Mouse (Mus musculus) CH12.LX (cell line): ENCODE data around the gene Cmtm6. TPM values are rescaled to one million over a fixed set of nuclear protein-coding genes. Genes with fewer than 3 reads are reported as not detected.

Source experiments
- DNase-seq: peaks from one replicate; pipeline ENCODE4 v3.0.0-alpha.2; 2013; ENCODE audit errors: extremely low read depth
- H3K27ac ChIP-seq: 2 replicates; pipeline ENCODE4 v1.5.1; 2012; ENCODE audit warnings: low read depth, mild to moderate bottlenecking, control low read depth, moderate library complexity; ENCODE audit not compliant: insufficient read depth
- H3K27me3 ChIP-seq: replicated peaks from 2 replicates; pipeline ENCODE3; 2012; ENCODE audit warnings: inconsistent platforms
- H3K36me3 ChIP-seq, 2 experiments: replicated peaks in 1 of 2; 2 replicates each; pipeline versions ENCODE3 to v1.6.1; 2012; ENCODE audit warnings: inconsistent platforms in 1 of 2, low read length in 1 of 2, mild to moderate bottlenecking in 1 of 2, mixed read lengths in 1 of 2, moderate library complexity in 1 of 2; ENCODE audit not compliant: control insufficient read depth in 1 of 2, insufficient read depth in 1 of 2
- H3K4me1 ChIP-seq, 2 experiments: 2 replicates each; pipeline ENCODE4 v1.6.1; 2012; ENCODE audit warnings: inconsistent platforms in 1 of 2, moderate library complexity in 1 of 2; ENCODE audit not compliant: insufficient read depth in 2 of 2, control insufficient read depth in 1 of 2
- H3K4me2 ChIP-seq: 2 replicates; pipeline ENCODE4 v1.6.1; 2012; ENCODE audit warnings: low read depth, mild to moderate bottlenecking, control low read depth; ENCODE audit not compliant: poor library complexity, insufficient read depth, severe bottlenecking
- H3K4me3 ChIP-seq, 3 experiments: fragments of 150-350 bp in 1 of 3; sonication (generic) in 1 of 3; replicated peaks in 1 of 3; 2 replicates each; pipeline versions ENCODE3 to v1.5.1; 2011 to 2012; ENCODE audit warnings: low read depth in 2 of 3, low read length in 2 of 3, mild to moderate bottlenecking in 2 of 3, moderate library complexity in 2 of 3, control low read depth in 1 of 3, improper control_type of control experiment in 1 of 3, inconsistent platforms in 1 of 3, mixed read lengths in 1 of 3; ENCODE audit not compliant: poor library complexity in 1 of 3
- H3K79me2 ChIP-seq: replicated peaks from 2 replicates; pipeline ENCODE4 v1.6.1; 2012; ENCODE audit warnings: mild to moderate bottlenecking, moderate library complexity; ENCODE audit not compliant: control insufficient read depth, poor library complexity, insufficient read depth, severe bottlenecking; ENCODE audit errors: extremely low read depth
- H3K9ac ChIP-seq: 2 replicates; pipeline ENCODE4 v1.6.1; 2012; ENCODE audit warnings: low read depth, mild to moderate bottlenecking, control low read depth, moderate library complexity; ENCODE audit not compliant: insufficient read depth
- H3K9me3 ChIP-seq: replicated peaks from 2 replicates; pipeline ENCODE3; 2012; ENCODE audit warnings: low read length, inconsistent platforms, mixed read lengths
- BHLHE40 ChIP-seq: IDR thresholded peaks from 2 replicates; pipeline ENCODE4 v1.6.1; 2011; ENCODE audit warnings: mild to moderate bottlenecking, low read depth, low read length, improper control_type of control experiment
- CHD1 ChIP-seq: IDR thresholded peaks from 2 replicates; pipeline ENCODE4 v1.6.1; 2012; ENCODE audit warnings: low read depth, low read length, improper control_type of control experiment, inconsistent platforms
- CHD2 ChIP-seq: IDR thresholded peaks from 2 replicates; pipeline ENCODE4 v1.6.1; 2011; ENCODE audit warnings: low read length, improper control_type of control experiment
- CTCF ChIP-seq, 2 experiments: IDR thresholded peaks in 1 of 2; conservative IDR thresholded peaks in 1 of 2; 2 replicates each; pipeline ENCODE4 v1.5.1; 2011 to 2012; ENCODE audit warnings: low read depth in 2 of 2, low read length in 2 of 2, improper control_type of control experiment in 1 of 2, inconsistent platforms in 1 of 2, mild to moderate bottlenecking in 1 of 2, moderate library complexity in 1 of 2
- E2F4 ChIP-seq: IDR thresholded peaks from 2 replicates; pipeline ENCODE4 v1.6.1; 2011; ENCODE audit warnings: low read depth, low read length, improper control_type of control experiment; ENCODE audit not compliant: insufficient replicate concordance
- ELF1 ChIP-seq: IDR thresholded peaks from 2 replicates; pipeline ENCODE4 v1.6.1; 2014; ENCODE audit warnings: low read depth, mild to moderate bottlenecking, inconsistent platforms, low read length, improper control_type of control experiment
- EP300 ChIP-seq: IDR thresholded peaks from 2 replicates; pipeline ENCODE4 v1.6.1; 2011; ENCODE audit warnings: low read length, improper control_type of control experiment
- ETS1 ChIP-seq: conservative IDR thresholded peaks from 2 replicates; pipeline ENCODE4 v1.6.1; 2012; ENCODE audit warnings: low read depth, mild to moderate bottlenecking, inconsistent platforms, low read length, improper control_type of control experiment, moderate library complexity
- GABPA ChIP-seq: IDR thresholded peaks from 2 replicates; pipeline ENCODE4 v1.6.1; 2012; ENCODE audit warnings: low read depth, low read length, improper control_type of control experiment, inconsistent platforms; ENCODE audit not compliant: insufficient replicate concordance
- HCFC1 ChIP-seq: IDR thresholded peaks from 2 replicates; pipeline ENCODE4 v1.6.1; 2012; ENCODE audit warnings: low read depth, mild to moderate bottlenecking, inconsistent platforms, low read length, improper control_type of control experiment
- IRF4 ChIP-seq: IDR thresholded peaks from 2 replicates; pipeline ENCODE4 v1.6.1; 2014; ENCODE audit warnings: low read depth, mild to moderate bottlenecking, inconsistent platforms, low read length, improper control_type of control experiment
- JUN ChIP-seq: IDR thresholded peaks from 2 replicates; pipeline ENCODE4 v1.6.1; 2011; ENCODE audit warnings: low read depth, mild to moderate bottlenecking, low read length, improper control_type of control experiment, moderate library complexity; ENCODE audit not compliant: insufficient read depth
- KAT2A ChIP-seq: IDR thresholded peaks from 2 replicates; pipeline ENCODE4 v1.6.1; 2012; ENCODE audit warnings: low read length, improper control_type of control experiment, inconsistent platforms; ENCODE audit not compliant: insufficient replicate concordance
- MAFK ChIP-seq: IDR thresholded peaks from 2 replicates; pipeline ENCODE4 v1.6.1; 2011; ENCODE audit warnings: low read length, improper control_type of control experiment; ENCODE audit not compliant: insufficient replicate concordance
- MAX ChIP-seq: IDR thresholded peaks from 2 replicates; pipeline ENCODE4 v1.6.1; 2011; ENCODE audit warnings: low read length, improper control_type of control experiment
- MAZ ChIP-seq: IDR thresholded peaks from 2 replicates; pipeline ENCODE4 v1.6.1; 2012; ENCODE audit warnings: low read depth, mild to moderate bottlenecking, inconsistent platforms, low read length, improper control_type of control experiment, moderate library complexity
- MEF2A ChIP-seq: IDR thresholded peaks from 2 replicates; pipeline ENCODE4 v1.6.1; 2014; ENCODE audit warnings: low read depth, mild to moderate bottlenecking, inconsistent platforms, low read length, improper control_type of control experiment, borderline replicate concordance
- MXI1 ChIP-seq: IDR thresholded peaks from 2 replicates; pipeline ENCODE4 v1.6.1; 2011; ENCODE audit warnings: mild to moderate bottlenecking, low read depth, low read length, improper control_type of control experiment
- MYC ChIP-seq: IDR thresholded peaks from 2 replicates; pipeline ENCODE4 v1.6.1; 2011; ENCODE audit warnings: low read depth, mild to moderate bottlenecking, improper control_type of control experiment, low read length
- NELFE ChIP-seq: IDR thresholded peaks from 2 replicates; pipeline ENCODE4 v1.6.1; 2011; ENCODE audit warnings: low read depth, low read length, improper control_type of control experiment
- POLR2A ChIP-seq: IDR thresholded peaks from 2 replicates; pipeline ENCODE4 v1.6.1; 2011; ENCODE audit warnings: low read depth, mild to moderate bottlenecking, improper control_type of control experiment, low read length
- POLR2AphosphoS2 ChIP-seq: IDR thresholded peaks from 2 replicates; pipeline ENCODE4 v1.6.1; 2011; ENCODE audit warnings: low read depth, low read length, improper control_type of control experiment
- RAD21 ChIP-seq: IDR thresholded peaks from 2 replicates; pipeline ENCODE4 v1.6.1; 2011; ENCODE audit warnings: low read depth, mild to moderate bottlenecking, low read length, improper control_type of control experiment, moderate library complexity
- RCOR1 ChIP-seq: conservative IDR thresholded peaks from 2 replicates; pipeline ENCODE4 v1.6.1; 2012; ENCODE audit warnings: low read depth, mild to moderate bottlenecking, inconsistent platforms, low read length, improper control_type of control experiment
- SIN3A ChIP-seq: IDR thresholded peaks from 2 replicates; pipeline ENCODE4 v1.6.1; 2012; ENCODE audit warnings: low read length, improper control_type of control experiment, inconsistent platforms
- SMC3 ChIP-seq: IDR thresholded peaks from 2 replicates; pipeline ENCODE4 v1.6.1; 2011; ENCODE audit warnings: low read depth, low read length, improper control_type of control experiment
- TBP ChIP-seq: conservative IDR thresholded peaks from 2 replicates; pipeline ENCODE4 v1.6.1; 2011; ENCODE audit warnings: low read depth, low read length, improper control_type of control experiment
- TCF12 ChIP-seq: IDR thresholded peaks from 2 replicates; pipeline ENCODE4 v1.6.1; 2014; ENCODE audit warnings: low read depth, mild to moderate bottlenecking, inconsistent platforms, low read length, improper control_type of control experiment
- USF1 ChIP-seq: IDR thresholded peaks from 2 replicates; pipeline ENCODE4 v1.6.1; 2014; ENCODE audit warnings: low read depth, mild to moderate bottlenecking, inconsistent platforms, low read length, improper control_type of control experiment
- USF2 ChIP-seq: conservative IDR thresholded peaks from 2 replicates; pipeline ENCODE4 v1.6.1; 2011; ENCODE audit warnings: low read depth, low read length, improper control_type of control experiment
- ZC3H11A ChIP-seq: IDR thresholded peaks from 2 replicates; pipeline ENCODE4 v1.6.1; 2012; ENCODE audit warnings: low read depth, mild to moderate bottlenecking, inconsistent platforms, low read length, improper control_type of control experiment
- ZKSCAN1 ChIP-seq: IDR thresholded peaks from 2 replicates; pipeline ENCODE4 v1.6.1; 2012; ENCODE audit warnings: low read depth, inconsistent platforms, low read length, improper control_type of control experiment, borderline replicate concordance
- ZNF384 ChIP-seq: IDR thresholded peaks from 2 replicates; pipeline ENCODE4 v1.6.1; 2012; ENCODE audit warnings: low read depth, low read length, improper control_type of control experiment, inconsistent platforms
- dilution Hi-C: fragments of 300-500 bp; cut with MboI; formaldehyde crosslinking; loops from 2 replicates; pipeline ENCODE4 v1.14.3; 2020; ENCODE audit warnings: low sequenced_read_pairs; ENCODE audit not compliant: extremely low pct_unique_long_range_greater_than_20kb, extremely low pct_ligation_motif_present
- in situ Hi-C: fragments of 300-500 bp; cut with MboI; formaldehyde crosslinking; loops from 3 replicates; pipeline ENCODE4 v1.14.3; 2019; ENCODE audit warnings: low sequenced_read_pairs, low pct_ligation_motif_present, low pct_unique_long_range_greater_than_20kb, mixed read lengths
- polyA plus RNA-seq: library from polyadenylated mRNA; unstranded; fragments of >175 nt; gene quantifications from 2 replicates; pipeline ENCODE4 v1.2.1, GENCODE M21; 2012; ENCODE audit warnings: low read depth; ENCODE audit not compliant: insufficient read length
- total RNA-seq, 2 experiments: library from RNA; depleted of rRNA; stranded (reverse); fragments of 300-350 nt in 1 of 2; fragments of >200 nt in 1 of 2; gene quantifications; 2 replicates each; pipeline ENCODE4 v1.2.3; 2012 to 2014

Cmtm6 gene
- total and polyA plus RNA-seq, 3 experiments: 30.1 to 39.5 (median 38.0) TPM

GRCm38 (mm10) chr9:114740336-114740735 lies 9.4 kb downstream of the Cmtm6 start:
- Histone ChIP-seq H3K4me1 (peaks cover 4 to 33% of the 10 kb centered on the region in 2 experiments), H3K9ac (no peak overlapping the region), H3K4me2 (no peak overlapping the region), H3K27me3 (no peaks in the 10 kb centered on the region), H3K36me3 (peaks cover 34 to 74% of the 10 kb centered on the region in 2 experiments), H3K79me2 (no peaks in the 10 kb centered on the region; the same call in 1 of the 2 replicates), H3K9me3 (no peaks in the 10 kb centered on the region), H3K4me3 (no peak overlapping the region), H3K27ac (peak overlapping the region; percentile 11; the same call in 1 of the 2 replicates)
- in situ Hi-C loops (no loop called here), dilution Hi-C loops (no loop called here)
- DNase-seq: no peak
- TF ChIP-seq IRF4 (no peak), TCF12 (no peak), NELFE (no peak), BHLHE40 (no peak), ELF1 (no peak), USF2 (no peak)

DNA sequence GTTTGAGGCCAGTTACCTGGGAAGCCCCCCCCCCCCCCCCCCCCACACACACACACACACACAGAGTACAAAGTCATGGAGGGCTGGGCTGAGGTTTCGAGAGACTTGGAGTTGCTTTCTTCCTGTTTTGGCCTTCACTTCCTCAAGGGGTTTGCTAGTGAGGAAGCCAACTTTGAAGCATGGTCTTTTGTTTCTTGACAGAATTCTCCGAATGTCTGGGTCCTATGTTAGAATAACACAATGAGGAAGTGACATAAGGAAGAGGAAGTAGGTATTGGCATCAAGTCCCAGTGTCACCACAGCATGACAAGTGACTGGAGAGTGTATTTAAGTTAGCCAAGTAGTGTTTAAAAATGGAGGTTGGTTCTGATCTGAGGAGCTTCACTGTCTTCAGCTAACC lies 11.8 kb downstream of the Cmtm6 start:
- Histone ChIP-seq H3K9me3 (no peaks in the 10 kb centered on the region), H3K36me3 (peaks cover 47 to 82% of the 10 kb centered on the region in 2 experiments), H3K4me3 (no peak overlapping the region), H3K4me1 (peaks cover 4 to 34% of the 10 kb centered on the region in 2 experiments), H3K27me3 (no peaks in the 10 kb centered on the region), H3K9ac (no peak overlapping the region), H3K79me2 (no peaks in the 10 kb centered on the region; the same call in 1 of the 2 replicates), H3K4me2 (no peak overlapping the region), H3K27ac (peak overlapping the region; percentile 39)
- in situ Hi-C loops (no loop called here), dilution Hi-C loops (no loop called here)
- peak; percentile 74 for DNase-seq
- no peak for TF ChIP-seq USF1
- no peak for TF ChIP-seq RAD21
- no peak for TF ChIP-seq USF2
- TF ChIP-seq ELF1: peak; percentile 78
- peak; percentile 77 for TF ChIP-seq EP300
- no peak for TF ChIP-seq CTCF (conservative IDR thresholded peaks at IDR 0.05 in 1 of 2, IDR thresholded peaks at IDR 0.05 in 1 of 2; ENCODE audit: low read depth in 2 of 2, low read length in 2 of 2)
- TF ChIP-seq NELFE: no peak
- TF ChIP-seq E2F4: no peak
- no peak for TF ChIP-seq MAFK
- TF ChIP-seq ETS1: 0 out of 2 replicates have a peak, but pooled peaks have one; percentile 12
- no peak for TF ChIP-seq POLR2AphosphoS2
- no peak for TF ChIP-seq TBP
- TF ChIP-seq POLR2A: no peak
- peak; percentile 57; the same call in 1 of the 2 replicates for TF ChIP-seq MAX
- TF ChIP-seq ZC3H11A: no peak
- no peak for TF ChIP-seq ZNF384
- no peak for TF ChIP-seq SMC3
- TF ChIP-seq JUN: no peak
- TF ChIP-seq RCOR1: no peak
- no peak for TF ChIP-seq TCF12
- TF ChIP-seq ZKSCAN1: no peak
- TF ChIP-seq MAZ: no peak
- no peak for TF ChIP-seq SIN3A
- TF ChIP-seq CHD2: 0 out of 2 replicates have a peak, but pooled peaks have one; percentile 8
- TF ChIP-seq CHD1: no peak
- TF ChIP-seq MYC: peak; percentile 66; the same call in 1 of the 2 replicates
- TF ChIP-seq MXI1: peak; percentile 39; the same call in 1 of the 2 replicates
- TF ChIP-seq GABPA: no peak
- TF ChIP-seq HCFC1: no peak
- TF ChIP-seq KAT2A: no peak
- TF ChIP-seq MEF2A: no peak
